Mouse (Mus musculus) liver, adult 2 months (tissue): ENCODE data around the gene Mrm1.

Experiments used
- CTCF ChIP-seq: fragments of 200-500 bp; IDR thresholded peaks from 2 replicates; pipeline ENCODE4 v1.5.1; 2011; ENCODE audit warnings: low read depth, low read length, control low read depth
- POLR2A ChIP-seq: fragments of 200-500 bp; IDR thresholded peaks from 2 replicates; pipeline ENCODE4 v1.6.1; 2011; ENCODE audit warnings: low read length, control low read depth; ENCODE audit not compliant: insufficient read depth; ENCODE audit errors: extremely low read depth

- TF ChIP-seq CTCF (no peak), POLR2A (no peak)
Measured at GRCm38 (mm10) chr11:84847475-84848090, 28.3 kb upstream of the Mrm1 start.
